Mouse (Mus musculus) CD8-positive naive resting alpha-beta T cell, adult 2 months (primary cell): ENCODE data around the gene Arid4b.

Experiments used
- DNase-seq, 2 experiments: peaks; one replicate each; pipeline ENCODE4 v3.0.0; 2022; ENCODE audit warnings: low read depth in 2 of 2, low spot score in 2 of 2

Arid4b gene

DNA sequence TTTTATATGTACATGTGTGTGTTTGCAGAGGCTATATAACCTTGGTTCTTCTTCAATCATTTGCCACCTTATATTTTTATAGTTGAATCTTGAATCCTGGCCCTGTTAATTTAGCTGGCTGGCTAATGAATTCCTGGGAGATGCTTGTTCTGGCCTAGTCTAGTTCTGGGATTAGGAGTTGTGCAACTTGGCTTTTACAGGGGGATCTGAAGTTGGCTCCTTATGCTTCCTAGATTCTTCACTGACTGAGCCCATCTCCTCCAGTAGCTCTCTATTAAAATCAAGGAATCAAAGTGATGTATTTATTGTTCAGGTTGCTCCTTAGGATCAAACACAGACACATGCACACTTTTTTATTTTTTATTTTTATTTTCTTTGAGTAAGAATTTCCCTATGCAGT is 3.5 kb upstream of the Arid4b start:
- DNase-seq = no peak

DNA sequence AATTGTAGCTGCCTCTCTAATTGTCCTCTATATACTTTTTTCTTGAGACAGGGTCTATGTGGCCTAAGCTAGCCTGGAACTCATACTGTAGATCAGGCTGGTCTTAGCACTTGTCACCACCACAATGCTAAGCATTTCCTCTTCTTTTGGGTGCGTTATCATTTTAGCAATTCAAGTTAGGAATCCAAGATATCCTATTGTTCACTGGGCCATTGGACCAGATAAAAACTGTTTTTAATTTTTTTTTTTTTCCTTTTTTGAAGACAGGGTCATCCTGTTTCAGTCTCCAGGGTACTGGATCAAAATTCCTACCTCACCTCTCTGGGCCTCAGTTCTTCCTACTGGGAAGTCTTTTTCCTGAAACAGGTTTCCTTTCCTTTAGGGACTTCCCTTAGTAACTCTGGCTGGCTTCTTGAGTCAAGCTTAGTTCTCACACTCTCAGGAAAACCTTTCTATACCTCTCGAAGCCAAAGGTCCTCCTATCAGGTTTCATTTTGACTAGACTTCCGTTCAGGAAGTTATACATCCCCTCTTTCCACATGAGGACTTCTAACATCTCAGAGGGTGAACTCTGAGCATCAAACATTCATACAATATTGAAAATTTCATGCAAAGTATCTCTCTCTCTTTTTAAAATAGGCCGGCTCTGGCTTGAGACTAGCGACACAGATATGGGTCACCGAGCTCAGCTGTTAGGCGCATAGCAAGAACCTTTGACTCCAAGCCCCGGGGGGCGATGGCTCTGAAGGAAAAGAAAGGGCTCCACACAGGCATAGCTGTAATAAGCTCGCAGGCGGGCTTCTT is 621 bp upstream of the Arid4b start:
- peak in 1 of 2 experiments; percentile 8 for DNase-seq

DNA sequence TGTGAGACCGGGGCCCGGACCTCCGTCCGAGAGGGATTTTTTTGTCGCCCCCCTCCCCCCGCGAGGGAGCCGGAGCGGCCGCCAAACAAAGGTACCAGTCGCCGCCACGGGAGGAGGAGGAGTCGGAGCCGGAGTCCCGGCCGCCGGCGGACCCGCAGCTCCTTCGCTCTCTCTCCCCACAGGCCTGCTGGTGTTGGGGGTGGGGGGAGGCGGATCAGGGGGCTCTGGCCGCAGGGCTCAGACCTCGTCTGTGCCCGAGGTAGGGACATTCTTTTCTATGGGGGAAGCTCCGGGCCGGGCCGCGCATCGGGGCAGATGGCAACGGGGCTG is 875 bp downstream of the Arid4b start:
- DNase-seq = no peak

DNA sequence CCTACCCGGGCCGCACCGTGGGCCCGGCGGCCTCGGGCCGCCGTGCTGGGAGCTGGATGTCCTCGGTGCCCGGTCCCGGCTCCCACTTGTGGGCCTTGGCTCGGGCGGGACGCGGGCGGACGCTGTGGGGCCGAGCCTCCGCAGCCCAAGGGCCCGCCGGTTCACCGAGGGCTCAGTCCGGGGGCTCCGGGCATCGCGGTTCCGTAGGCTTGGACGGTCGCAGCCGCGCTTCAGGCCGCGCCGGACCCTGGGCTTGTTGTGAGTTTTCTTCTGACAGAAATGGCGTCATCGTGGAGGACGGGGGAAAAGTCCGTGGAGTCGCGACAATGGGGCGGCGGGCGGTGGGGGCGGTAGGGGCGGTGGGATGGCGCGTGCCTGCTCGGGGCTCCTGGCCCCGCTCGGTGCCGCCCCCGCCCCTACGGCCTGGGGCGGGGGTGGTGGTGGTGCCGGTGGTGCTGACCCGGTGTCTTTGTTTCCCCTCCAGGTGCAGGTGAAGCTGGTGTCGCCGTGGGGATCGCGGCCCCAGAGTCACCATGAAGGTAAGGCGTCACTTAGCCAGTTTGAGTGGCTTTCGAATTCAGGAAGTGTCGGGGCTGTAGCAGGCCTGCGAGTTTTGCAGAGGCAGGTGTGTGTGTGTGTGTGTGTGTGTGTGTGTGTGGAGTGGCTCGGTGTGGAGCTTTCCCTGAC is 1.5 kb downstream of the Arid4b start:
- DNase-seq = peak; percentile 49 to 65

DNA sequence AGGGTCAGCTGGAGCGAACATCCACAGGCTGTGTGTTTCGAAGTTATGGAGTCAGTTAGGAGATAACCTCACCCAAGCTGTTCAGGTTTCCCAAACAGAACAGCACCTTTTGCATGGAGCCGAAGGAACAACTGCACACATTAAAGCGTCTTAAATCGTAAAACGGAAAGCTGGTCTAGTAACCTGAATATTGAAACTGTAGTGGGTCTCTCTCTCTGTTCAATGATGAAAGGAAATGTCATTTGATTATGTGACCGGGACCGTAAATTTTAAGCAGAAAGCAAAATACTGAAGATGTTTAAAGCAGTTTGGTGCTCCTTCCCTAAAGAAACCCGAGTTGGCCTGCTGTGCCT is 2.0 kb downstream of the Arid4b start:
- no peak for DNase-seq

DNA sequence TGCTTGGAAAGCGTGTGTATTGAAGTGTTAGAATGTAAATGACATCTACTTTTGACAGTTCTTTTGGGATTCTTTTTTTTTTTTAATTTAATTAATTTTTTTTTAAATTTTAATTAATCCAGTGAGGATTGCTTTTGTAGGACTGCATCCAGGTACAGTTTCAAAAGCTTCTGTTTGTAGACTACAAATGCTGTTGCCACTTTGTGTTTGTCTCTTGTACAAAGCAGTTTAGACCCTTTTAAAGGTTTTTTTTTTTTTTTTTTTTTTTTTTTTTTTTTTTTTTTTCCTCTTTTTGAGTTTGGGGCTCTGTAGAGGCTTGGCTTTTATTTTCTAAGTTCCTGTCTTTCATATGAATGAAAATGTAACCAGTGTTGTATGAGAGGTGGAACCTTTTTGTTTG is 2.7 kb downstream of the Arid4b start:
- no peak for DNase-seq

DNA sequence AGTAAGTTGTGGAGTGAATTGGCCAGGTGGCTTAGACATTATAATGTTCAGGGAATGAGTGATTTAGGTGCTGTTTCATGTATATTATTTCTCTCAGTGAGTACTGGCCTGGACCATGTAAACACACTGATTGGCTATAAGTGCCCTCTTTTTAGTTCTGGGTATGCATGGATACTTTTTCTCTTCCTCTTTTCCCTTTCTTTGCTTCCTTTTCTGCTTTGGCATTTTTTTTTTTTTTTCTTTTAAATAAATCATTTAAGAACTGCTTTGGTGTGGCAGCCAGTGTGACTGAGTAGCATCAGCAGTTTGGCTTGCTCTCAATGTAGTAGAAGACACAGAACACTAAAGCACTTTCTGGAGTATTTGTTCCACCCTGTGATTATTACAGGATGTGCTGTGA is 5.0 kb downstream of the Arid4b start:
- no peak for DNase-seq

DNA sequence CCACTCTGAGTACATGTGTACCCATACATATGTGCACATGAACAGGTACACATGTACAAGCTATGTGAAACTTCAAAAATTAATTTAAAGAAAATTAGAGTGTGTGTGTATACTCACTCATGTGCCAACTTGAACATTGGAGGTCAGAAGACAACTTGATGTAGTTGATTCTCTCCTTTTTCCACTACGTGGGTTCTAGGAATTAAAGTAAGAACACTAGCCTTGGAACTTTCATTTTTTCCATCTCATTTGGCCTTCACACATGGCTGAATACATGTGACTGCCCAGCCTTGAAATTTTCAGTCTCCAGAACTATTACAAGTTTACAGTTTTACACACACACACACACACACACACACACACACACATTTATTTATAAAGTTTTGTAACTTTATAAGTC is 6.3 kb downstream of the Arid4b start:
- DNase-seq = no peak

DNA sequence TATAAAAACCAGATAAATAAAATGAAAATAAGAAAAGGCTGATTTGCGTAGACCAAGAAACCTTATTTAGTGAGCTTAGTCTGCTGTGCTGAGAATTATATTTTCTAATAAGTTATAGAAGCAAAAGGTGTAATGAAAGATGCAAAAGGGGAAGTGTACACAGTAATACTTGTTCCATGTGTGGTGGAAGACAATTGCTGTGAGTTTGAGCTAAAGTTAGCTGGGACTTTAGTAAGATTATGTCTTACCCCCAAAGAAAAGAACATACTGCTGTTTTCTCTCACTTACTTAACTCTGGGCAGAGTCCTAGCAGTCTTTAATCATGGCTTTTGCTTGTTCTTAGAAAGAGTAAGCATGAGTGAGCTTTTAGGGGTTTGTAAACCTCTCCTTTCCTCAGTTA is 11.3 kb downstream of the Arid4b start:
- DNase-seq = no peak

DNA sequence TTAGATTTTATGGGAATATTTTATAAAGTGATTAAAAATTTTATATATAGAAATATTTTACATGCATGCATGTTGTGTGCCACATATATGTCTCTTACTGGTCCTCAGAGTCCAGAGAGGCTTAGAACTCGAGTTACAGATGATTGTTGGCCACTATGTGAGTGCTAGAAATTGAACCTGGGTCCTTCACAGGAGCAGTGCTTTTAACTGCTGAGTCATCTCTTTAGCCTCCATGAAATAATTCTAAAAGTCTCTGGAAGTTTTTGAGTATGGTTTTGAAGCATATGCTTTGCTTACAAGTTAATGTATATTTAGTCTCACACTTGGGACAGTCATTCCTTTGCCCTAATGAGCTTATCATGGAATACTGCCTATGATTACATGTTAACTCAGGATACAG is 12.3 kb downstream of the Arid4b start:
- no peak for DNase-seq

DNA sequence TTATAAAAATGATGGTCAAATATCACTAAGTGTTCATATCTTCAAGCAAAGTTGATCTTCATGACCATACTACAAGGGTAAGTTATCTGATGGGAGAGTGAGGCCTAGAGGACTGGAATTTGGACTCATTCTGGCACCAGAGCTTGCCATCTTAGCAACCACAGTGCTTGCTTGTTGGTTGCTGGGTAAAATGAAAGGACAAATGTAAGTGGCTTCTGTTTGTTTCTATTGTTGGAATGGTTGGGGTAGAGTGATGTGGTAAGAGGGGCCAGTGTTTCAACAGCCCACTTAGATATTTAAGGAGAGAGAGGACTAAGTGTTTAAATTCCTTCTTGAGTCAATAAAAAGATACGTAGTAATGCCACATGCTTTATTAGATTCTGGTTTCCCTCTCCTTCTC is 25.6 kb downstream of the Arid4b start:
- DNase-seq = no peak

DNA sequence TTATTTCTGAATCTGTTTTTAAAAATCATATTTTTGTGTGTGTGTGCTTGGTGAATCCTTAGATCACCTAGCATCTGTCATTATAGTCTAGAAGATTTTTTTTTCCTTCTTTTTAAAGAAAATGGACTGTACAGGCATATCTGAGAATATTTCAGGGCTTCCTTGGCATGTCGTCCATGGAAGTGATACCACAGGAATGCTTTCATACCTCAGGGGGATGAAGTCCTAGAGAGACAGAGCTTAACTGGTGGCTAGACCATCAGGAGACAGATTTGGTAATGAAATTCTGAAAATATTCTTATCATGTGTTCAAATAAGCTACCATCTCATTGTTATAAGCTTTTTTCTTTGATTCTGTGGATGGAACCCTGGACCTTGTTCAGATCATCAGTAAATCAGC is 40.0 kb downstream of the Arid4b start:
- no peak for DNase-seq

DNA sequence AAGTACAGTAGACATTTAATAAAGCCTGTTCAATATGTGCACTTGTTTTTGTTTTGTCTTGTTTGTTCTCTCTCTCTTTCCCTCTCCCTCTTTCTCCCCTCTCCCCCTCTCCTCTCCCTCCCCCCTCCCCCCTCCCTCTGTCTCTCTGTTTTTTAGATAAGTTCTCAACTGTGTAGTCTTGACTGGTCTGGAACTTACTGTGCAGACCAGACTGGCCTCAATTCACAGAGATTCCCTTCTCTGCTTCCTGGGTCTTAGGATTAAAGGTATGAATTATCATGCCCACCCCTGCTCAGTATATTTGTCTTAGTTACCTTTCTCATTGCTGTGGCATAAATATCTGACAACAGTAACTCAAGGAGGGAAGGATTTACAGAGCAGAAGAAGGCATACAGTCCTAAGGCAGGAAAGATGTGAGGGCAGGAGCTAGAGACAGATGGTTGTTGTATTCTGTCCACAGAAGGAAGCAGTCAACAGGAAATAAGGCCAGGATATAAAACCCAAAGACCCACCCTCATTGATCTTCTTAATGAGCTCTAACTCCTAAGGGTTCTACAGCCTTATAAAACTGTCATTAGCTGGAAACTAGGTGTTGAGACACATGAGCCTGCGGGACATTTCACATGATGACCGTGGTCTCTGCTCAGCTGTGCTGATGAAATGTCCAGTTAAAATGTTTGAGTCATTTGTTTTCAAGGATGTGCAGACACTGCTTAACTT is 47.3 kb downstream of the Arid4b start:
- DNase-seq = no peak

DNA sequence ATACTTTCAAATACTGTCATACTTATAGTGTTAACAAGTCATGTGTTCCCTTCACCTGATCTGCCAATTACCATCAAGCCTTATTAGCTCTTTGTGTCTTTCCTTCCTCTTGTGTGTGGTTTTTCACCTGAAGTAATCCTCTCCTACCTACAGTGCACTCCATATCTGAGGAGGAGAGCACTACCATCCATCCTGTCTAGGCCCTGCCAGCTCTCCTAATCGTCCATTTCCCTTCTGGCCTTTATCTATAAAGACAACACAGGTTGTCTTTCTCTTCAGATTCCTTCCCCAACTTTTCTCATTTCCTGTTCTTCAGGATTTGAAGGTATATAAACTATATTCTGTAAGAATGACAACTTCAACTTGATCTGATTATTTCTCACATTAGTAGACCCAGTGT is 48.1 kb downstream of the Arid4b start:
- DNase-seq = no peak

DNA sequence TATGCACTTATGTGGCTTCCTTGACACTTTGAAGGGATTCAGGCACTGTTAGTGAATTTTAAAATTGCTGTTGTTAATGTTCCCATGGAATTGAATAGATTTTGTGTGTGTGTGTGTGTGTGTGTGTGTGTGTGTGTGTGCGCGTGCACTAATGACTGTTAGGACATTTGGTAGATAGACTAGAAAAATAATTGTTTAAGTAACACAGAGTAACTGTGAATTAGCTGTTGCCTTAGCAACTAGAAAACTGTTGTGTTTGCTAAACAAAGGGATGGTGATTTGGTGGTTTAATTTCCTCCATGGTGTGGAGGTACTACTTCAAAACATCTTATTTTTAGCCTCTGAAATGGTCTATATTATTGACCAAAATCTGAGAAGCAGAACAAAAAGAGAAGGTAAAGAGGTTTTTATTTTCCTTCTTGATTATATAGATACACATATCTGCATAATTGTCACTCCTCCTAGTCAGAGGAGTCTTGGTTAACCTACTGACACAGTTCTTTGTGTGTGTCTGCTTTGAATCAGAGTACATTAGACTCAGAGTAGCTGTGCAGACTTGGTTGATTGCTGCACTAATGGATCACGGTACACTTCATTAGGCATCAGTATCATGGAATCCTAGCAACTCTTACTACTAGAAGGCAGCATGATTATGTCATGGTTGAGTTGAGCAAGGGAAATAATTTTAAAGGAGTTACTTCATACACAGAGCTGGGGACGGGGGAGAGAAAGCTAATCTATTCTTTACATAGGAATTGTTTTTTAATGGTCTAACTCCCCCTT is 50.9 kb downstream of the Arid4b start:
- no peak for DNase-seq

DNA sequence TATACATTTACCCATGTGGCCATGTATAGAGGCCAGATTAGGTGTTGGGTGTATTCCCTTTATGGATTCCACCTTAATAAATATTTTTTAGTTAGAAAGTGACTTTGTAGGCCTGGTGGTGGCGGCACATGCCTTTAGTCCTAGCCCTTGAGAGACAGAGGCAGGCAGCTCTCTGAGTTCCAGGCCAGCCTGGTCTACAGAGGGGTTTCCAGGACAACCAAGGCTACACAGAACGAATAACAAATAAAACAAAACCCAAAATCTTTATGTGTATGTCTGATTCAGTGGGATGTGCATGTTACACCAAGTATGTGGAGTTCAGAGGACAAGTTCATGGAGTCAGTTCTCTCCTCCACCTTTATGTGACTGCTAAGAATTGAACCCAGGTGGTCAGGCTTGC is 52.8 kb downstream of the Arid4b start:
- no peak for DNase-seq

DNA sequence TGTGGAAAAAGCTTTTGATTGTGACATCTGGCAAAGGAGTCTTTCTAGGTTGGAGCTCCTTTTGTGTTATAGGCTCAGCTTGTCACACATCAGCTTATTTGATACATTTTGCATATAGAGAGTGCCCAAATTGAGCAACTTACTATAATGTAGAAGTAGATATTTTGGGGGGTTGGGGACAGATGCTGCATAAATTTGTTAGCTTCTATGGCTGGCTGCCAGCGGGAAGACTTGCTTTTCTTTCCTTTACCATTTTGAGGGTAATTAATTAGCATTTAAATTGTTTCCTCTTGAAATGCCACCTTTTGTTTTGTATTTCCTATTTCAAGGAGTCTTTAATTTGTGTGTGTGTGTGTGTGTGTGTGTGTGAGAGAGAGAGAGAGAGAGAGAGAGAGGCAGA is 68.6 kb downstream of the Arid4b start:
- DNase-seq = no peak

DNA sequence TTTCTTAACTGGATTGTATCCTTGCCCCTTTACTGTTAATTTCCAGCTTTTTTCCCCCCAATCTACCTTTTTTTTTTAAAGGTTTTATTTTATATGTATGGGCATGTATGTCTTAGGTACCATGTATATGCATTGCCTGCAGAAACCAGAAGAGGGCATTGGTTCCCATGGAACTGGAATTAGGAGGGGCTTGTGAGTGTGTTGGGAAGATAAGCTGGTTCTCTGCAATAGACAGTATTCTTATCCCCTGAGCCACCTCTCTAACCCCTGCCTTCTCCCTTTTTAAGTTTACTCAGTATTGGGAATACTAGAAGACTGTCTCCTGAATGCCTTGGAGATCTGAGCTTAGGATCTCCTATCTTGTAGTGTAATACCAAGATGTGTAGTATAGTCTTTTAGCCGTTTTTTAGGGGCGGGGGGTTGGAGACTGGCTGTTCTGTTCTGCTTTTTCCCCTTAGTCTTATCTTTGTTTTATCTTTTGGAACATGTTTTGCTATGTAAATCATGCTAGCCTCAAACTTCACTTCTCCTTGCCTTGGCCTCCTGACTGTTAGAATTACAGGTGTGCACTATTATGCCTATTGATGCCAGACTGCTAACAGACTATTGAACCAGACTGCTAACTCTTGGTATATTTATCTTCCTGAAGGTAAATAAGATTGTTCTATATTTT is 79.4 kb downstream of the Arid4b start:
- peak in 1 of 2 experiments; percentile 1 for DNase-seq

DNA sequence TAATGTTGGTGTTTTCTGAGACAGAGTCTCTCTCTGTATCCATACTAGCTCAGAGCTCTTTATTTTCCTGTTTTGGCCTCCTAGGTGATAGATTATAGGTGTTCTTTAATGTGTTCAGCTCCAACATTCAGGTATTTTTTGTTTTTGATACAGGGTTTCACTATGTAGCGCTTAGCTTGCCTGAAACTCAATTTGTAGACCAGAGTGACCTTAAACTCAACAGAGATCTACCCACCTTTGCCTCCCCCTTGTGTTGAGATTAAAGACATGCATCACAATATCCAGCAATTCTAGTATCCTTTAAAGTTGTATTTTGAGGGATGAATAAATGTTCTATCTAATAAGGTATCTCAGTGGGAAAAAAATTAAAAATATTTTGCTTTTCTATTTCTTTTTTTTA is 115.0 kb downstream of the Arid4b start:
- DNase-seq = no peak

DNA sequence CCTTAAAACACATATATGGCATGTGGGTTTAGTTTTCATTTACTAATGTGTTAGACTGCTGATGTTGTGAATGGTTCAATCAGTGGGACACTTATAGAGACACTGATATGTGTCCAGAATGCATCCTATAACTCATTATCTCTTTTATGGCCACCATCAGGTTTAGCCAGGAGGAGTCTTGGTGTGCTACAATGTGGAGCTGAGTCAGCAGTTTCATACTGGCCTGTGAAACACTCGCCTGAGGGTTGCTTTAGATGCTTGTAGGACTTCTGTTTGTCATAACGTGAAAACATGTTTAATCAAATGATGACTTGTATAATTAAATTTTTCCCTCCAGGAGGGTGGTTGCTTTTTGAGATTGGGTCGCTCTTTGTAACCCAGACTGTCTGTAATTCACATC is 116.6 kb downstream of the Arid4b start:
- DNase-seq = no peak

DNA sequence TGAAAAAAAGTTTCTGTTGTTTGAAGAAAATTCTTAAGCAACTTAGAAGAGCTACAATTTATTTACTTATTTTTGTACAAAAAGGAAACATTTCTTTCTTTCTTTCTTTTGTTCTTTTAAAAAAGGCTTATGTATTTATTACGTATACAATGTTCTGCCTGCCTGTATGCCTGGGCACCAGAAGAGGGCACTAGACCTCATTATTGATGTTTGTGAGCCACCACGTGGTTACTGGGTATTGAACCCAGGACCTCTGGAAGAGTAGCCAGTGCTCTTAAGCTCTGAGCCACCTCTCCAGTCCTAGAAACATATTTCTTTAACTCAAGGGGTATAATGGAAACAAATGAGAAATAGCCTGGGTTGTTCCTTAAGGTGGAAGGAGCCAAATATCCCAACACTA is 182.9 kb downstream of the Arid4b start:
- DNase-seq = no peak
